Mouse (Mus musculus): ENCODE results near the gene Sclt1.
"Not testable (repeated sequence)": the region's sequence is repeated elsewhere in the genome, so short reads cannot be mapped to it uniquely, and the experiment has no call there.

The Sclt1 gene

GRCm38 (mm10) chr3:41742278-41742934 lies at the start of gene Sclt1, which contains the start of gene D3Ertd751e:
Gene Sclt1, minus strand, starts transcription at chr3:41742514.
Gene D3Ertd751e, plus strand, starts transcription at chr3:41742611.
- DNase-seq (ENCODE audit: low spot score in 2 of 2): peak; percentile 98

GRCm38 (mm10) chr3:41762091-41762490 lies 19.8 kb upstream of the Sclt1 start:
- no peak for DNase-seq (ENCODE audit: low spot score in 2 of 2)

GRCm38 (mm10) chr3:41754556-41754955 lies 12.2 kb upstream of the Sclt1 start:
- DNase-seq (ENCODE audit: low spot score in 2 of 2): no peak

GRCm38 (mm10) chr3:41743436-41743835 lies 1.1 kb upstream of the Sclt1 start:
- peak in 1 of 2 experiments; percentile 8 for DNase-seq (ENCODE audit: low spot score in 2 of 2)

GRCm38 (mm10) chr3:41741601-41742277 lies 575 bp downstream of the Sclt1 start:
- peak in 1 of 2 experiments; percentile 16 for DNase-seq (ENCODE audit: low spot score in 2 of 2)

- no peak for DNase-seq (ENCODE audit: low spot score in 2 of 2)
These were observed 46.6 kb downstream of the Sclt1 start for GRCm38 (mm10) chr3:41695681-41696080.

- DNase-seq (ENCODE audit: low spot score in 2 of 2): no peak
These were observed 49.7 kb downstream of the Sclt1 start for GRCm38 (mm10) chr3:41692440-41693142.

- DNase-seq (ENCODE audit: low spot score in 2 of 2): not testable (repeated sequence)
These were observed 52.1 kb downstream of the Sclt1 start for GRCm38 (mm10) chr3:41690114-41690640.

GRCm38 (mm10) chr3:41686396-41686795 lies 55.9 kb downstream of the Sclt1 start:
- no peak for DNase-seq (ENCODE audit: low spot score in 2 of 2)

- no peak for DNase-seq (ENCODE audit: low spot score in 2 of 2)
These were observed 60.2 kb downstream of the Sclt1 start for GRCm38 (mm10) chr3:41682084-41682483.

- DNase-seq (ENCODE audit: low spot score in 2 of 2): no peak
These were observed 65.7 kb downstream of the Sclt1 start for GRCm38 (mm10) chr3:41676648-41677047.

- DNase-seq (ENCODE audit: low spot score in 2 of 2): no peak
These were observed 67.5 kb downstream of the Sclt1 start for GRCm38 (mm10) chr3:41674778-41675177.

- DNase-seq (ENCODE audit: low spot score in 2 of 2): no peak
These were observed 86.7 kb downstream of the Sclt1 start for GRCm38 (mm10) chr3:41655642-41656041.

GRCm38 (mm10) chr3:41620971-41621370 lies 121.3 kb downstream of the Sclt1 start:
- no peak for DNase-seq (ENCODE audit: low spot score in 2 of 2)

- no peak for DNase-seq (ENCODE audit: low spot score in 2 of 2)
These were observed 123.8 kb downstream of the Sclt1 start for GRCm38 (mm10) chr3:41618488-41618887.

GRCm38 (mm10) chr3:41618036-41618435 lies 124.3 kb downstream of the Sclt1 start:
- DNase-seq (ENCODE audit: low spot score in 2 of 2): no peak

- DNase-seq (ENCODE audit: low spot score in 2 of 2): no peak
These were observed 127.9 kb downstream of the Sclt1 start for GRCm38 (mm10) chr3:41614230-41614985.

- DNase-seq (ENCODE audit: low spot score in 2 of 2): no peak
These were observed 128.6 kb downstream of the Sclt1 start for GRCm38 (mm10) chr3:41613706-41614105.

- DNase-seq (ENCODE audit: low spot score in 2 of 2): no peak
These were observed 130.1 kb downstream of the Sclt1 start for GRCm38 (mm10) chr3:41612211-41612610.

GRCm38 (mm10) chr3:41609071-41609470 lies 133.2 kb downstream of the Sclt1 start:
- no peak for DNase-seq (ENCODE audit: low spot score in 2 of 2)

- DNase-seq (ENCODE audit: low spot score in 2 of 2): no peak
These were observed 134.8 kb downstream of the Sclt1 start for GRCm38 (mm10) chr3:41607467-41607866.

GRCm38 (mm10) chr3:41607050-41607449 lies 135.3 kb downstream of the Sclt1 start:
- DNase-seq (ENCODE audit: low spot score in 2 of 2): no peak
